Mouse (Mus musculus) limb, embryonic 10.5 days (tissue): ENCODE measurements around the gene Zbtb20. TPM values are rescaled to one million over a fixed set of nuclear protein-coding genes. Genes with fewer than 3 reads are reported as not detected.

Experiments used
- DNase-seq: peaks from one replicate; pipeline ENCODE4 v3.0.0-alpha.2; 2017; ENCODE audit warnings: low spot score
- H3K27ac ChIP-seq: fragments of 300-500 bp; sonication (generic); 2 replicates; pipeline ENCODE4 v1.5.1; 2016; ENCODE audit warnings: mild to moderate bottlenecking
- H3K27me3 ChIP-seq: fragments of 300-500 bp; sonication (generic); 2 replicates; pipeline ENCODE4 v1.6.1; 2016; ENCODE audit warnings: low read depth, mild to moderate bottlenecking; ENCODE audit not compliant: poor library complexity, severe bottlenecking
- H3K36me3 ChIP-seq: fragments of 300-500 bp; sonication (generic); 2 replicates; pipeline ENCODE4 v1.6.1; 2016; ENCODE audit warnings: mild to moderate bottlenecking, moderate library complexity
- H3K4me1 ChIP-seq: fragments of 300-500 bp; sonication (generic); 2 replicates; pipeline ENCODE4 v1.6.1; 2016
- H3K4me3 ChIP-seq: fragments of 300-500 bp; sonication (generic); 2 replicates; pipeline ENCODE4 v1.5.1; 2016; ENCODE audit warnings: mild to moderate bottlenecking, moderate library complexity
- H3K9me3 ChIP-seq: fragments of 300-500 bp; sonication (generic); replicated peaks from 2 replicates; pipeline ENCODE4 v1.6.1; 2016; ENCODE audit warnings: mild to moderate bottlenecking
- WGBS: fragments of 180-500 bp; shearing (Covaris S2); methylation state at CpG from one replicate; pipeline ENCODE4 v1.1.7; 2016; 5-methylcytosine and 5-hydroxymethylcytosine counted together
- polyA plus RNA-seq: library from polyadenylated mRNA; unstranded; fragments of >200 nt; fragmentation: Nextera tagmentation; extraction: Ambion mirVana; gene quantifications from 2 replicates; pipeline ENCODE4 v1.2.1, GENCODE M21; 2016

The Zbtb20 gene
- polyA plus RNA-seq, 1 experiment from 2014 or later, result 11.7 TPM

- no peaks in the 10 kb centered on the region for H3K27me3 ChIP-seq
- H3K4me1 ChIP-seq, result peaks cover 38% of the 10 kb centered on the region
- H3K4me3 ChIP-seq, result no peak overlapping the region
- no peak overlapping the region for H3K27ac ChIP-seq
- no peaks in the 10 kb centered on the region for H3K36me3 ChIP-seq
- DNase-seq, result no peak
- no peaks in the 10 kb centered on the region for H3K9me3 ChIP-seq
- 57% methylated on average over 6 of the region's 6 CpGs for whole genome bisulfite sequencing
These were observed 741.7 kb downstream of the Zbtb20 start for GRCm38 (mm10) chr16:43617346-43617745.

GRCm38 (mm10) chr16:43618286-43618685 lies 742.6 kb downstream of the Zbtb20 start:
- peaks cover 43% of the 10 kb centered on the region for H3K4me1 ChIP-seq
- WGBS, result 92% methylated on average over 23 of the region's 23 CpGs
- no peak for DNase-seq

GRCm38 (mm10) chr16:43619277-43619676 lies 743.6 kb downstream of the Zbtb20 start:
- 47% methylated on average over 6 of the region's 6 CpGs for WGBS
- no peaks in the 10 kb centered on the region for H3K36me3 ChIP-seq
- DNase-seq, result no peak
- H3K9me3 ChIP-seq, result no peaks in the 10 kb centered on the region
- H3K4me3 ChIP-seq, result no peak overlapping the region
- H3K27me3 ChIP-seq, result no peaks in the 10 kb centered on the region
- H3K4me1 ChIP-seq, result peaks cover 43% of the 10 kb centered on the region
- no peak overlapping the region for H3K27ac ChIP-seq

More at GRCm38 (mm10) chr16:43618286-43618685, 742.6 kb downstream of the Zbtb20 start:
- H3K4me3 ChIP-seq, result no peak overlapping the region
- no peaks in the 10 kb centered on the region for H3K9me3 ChIP-seq
- H3K27ac ChIP-seq, result 0 out of 2 replicates have a peak overlapping the region, but pooled peaks have one; percentile 42
- H3K27me3 ChIP-seq, result no peaks in the 10 kb centered on the region
- no peaks in the 10 kb centered on the region for H3K36me3 ChIP-seq

- no peak for DNase-seq
- no peak overlapping the region for H3K4me3 ChIP-seq
- H3K27ac ChIP-seq, result no peak overlapping the region
- no peaks in the 10 kb centered on the region for H3K9me3 ChIP-seq
- 34% methylated on average over 2 of the region's 2 CpGs for WGBS
- no peaks in the 10 kb centered on the region for H3K36me3 ChIP-seq
- peaks cover 37% of the 10 kb centered on the region for H3K4me1 ChIP-seq
- no peaks in the 10 kb centered on the region for H3K27me3 ChIP-seq
These were observed 744.7 kb downstream of the Zbtb20 start for GRCm38 (mm10) chr16:43620359-43620758.

- no peaks in the 10 kb centered on the region for H3K9me3 ChIP-seq
- peaks cover 13% of the 10 kb centered on the region; the same call in 1 of the 2 replicates for H3K4me1 ChIP-seq
- H3K27me3 ChIP-seq, result no peaks in the 10 kb centered on the region
- DNase-seq, result no peak
- no peak overlapping the region for H3K27ac ChIP-seq
- WGBS, result 78% methylated on average over 5 of the region's 5 CpGs
- H3K36me3 ChIP-seq, result no peaks in the 10 kb centered on the region
- H3K4me3 ChIP-seq, result no peak overlapping the region
These were observed 747.8 kb downstream of the Zbtb20 start for GRCm38 (mm10) chr16:43623315-43624000.

GRCm38 (mm10) chr16:43624876-43625275 lies 749.2 kb downstream of the Zbtb20 start:
- Histone ChIP-seq H3K9me3 (no peaks in the 10 kb centered on the region), H3K4me3 (no peak overlapping the region), H3K27ac (no peak overlapping the region), H3K4me1 (peaks cover 9% of the 10 kb centered on the region; the same call in 1 of the 2 replicates), H3K36me3 (no peaks in the 10 kb centered on the region), H3K27me3 (no peaks in the 10 kb centered on the region)
- no peak for DNase-seq
- 74% methylated on average over 4 of the region's 4 CpGs for WGBS

- Histone ChIP-seq H3K9me3 (no peaks in the 10 kb centered on the region), H3K4me3 (no peak overlapping the region), H3K27ac (no peak overlapping the region), H3K4me1 (peaks cover 9% of the 10 kb centered on the region; the same call in 1 of the 2 replicates), H3K27me3 (no peaks in the 10 kb centered on the region), H3K36me3 (no peaks in the 10 kb centered on the region)
- WGBS, result 88% methylated on average over 2 of the region's 2 CpGs
- DNase-seq, result no peak
These were observed 749.6 kb downstream of the Zbtb20 start for GRCm38 (mm10) chr16:43625289-43625688.

GRCm38 (mm10) chr16:43625956-43626355 lies 750.3 kb downstream of the Zbtb20 start:
- no peaks in the 10 kb centered on the region for H3K27me3 ChIP-seq
- no peak overlapping the region for H3K27ac ChIP-seq
- H3K9me3 ChIP-seq, result no peaks in the 10 kb centered on the region
- WGBS, result 92% methylated on average over 5 of the region's 5 CpGs
- no peak overlapping the region for H3K4me3 ChIP-seq
- no peaks in the 10 kb centered on the region for H3K36me3 ChIP-seq
- DNase-seq, result no peak
- peaks cover 9% of the 10 kb centered on the region; the same call in 1 of the 2 replicates for H3K4me1 ChIP-seq

- Histone ChIP-seq H3K36me3 (no peaks in the 10 kb centered on the region), H3K4me3 (no peak overlapping the region), H3K9me3 (no peaks in the 10 kb centered on the region), H3K4me1 (peaks cover 4% of the 10 kb centered on the region; the same call in 1 of the 2 replicates), H3K27me3 (no peaks in the 10 kb centered on the region), H3K27ac (no peak overlapping the region)
- 89% methylated on average over 5 of the region's 5 CpGs for WGBS
- DNase-seq, result no peak
These were observed 753.0 kb downstream of the Zbtb20 start for GRCm38 (mm10) chr16:43628662-43629061.

GRCm38 (mm10) chr16:43631758-43632157 lies 756.1 kb downstream of the Zbtb20 start:
- Histone ChIP-seq H3K36me3 (no peaks in the 10 kb centered on the region), H3K27ac (no peak overlapping the region), H3K4me3 (no peak overlapping the region), H3K4me1 (no peaks in the 10 kb centered on the region), H3K9me3 (no peaks in the 10 kb centered on the region), H3K27me3 (no peaks in the 10 kb centered on the region)
- DNase-seq, result no peak
- WGBS, result 86% methylated on average over 2 of the region's 2 CpGs

GRCm38 (mm10) chr16:43634037-43634436 lies 758.4 kb downstream of the Zbtb20 start:
- no peak overlapping the region for H3K4me3 ChIP-seq
- no peaks in the 10 kb centered on the region for H3K27me3 ChIP-seq
- DNase-seq, result no peak
- no peak overlapping the region for H3K27ac ChIP-seq
- H3K9me3 ChIP-seq, result no peaks in the 10 kb centered on the region
- H3K4me1 ChIP-seq, result peaks cover 7% of the 10 kb centered on the region
- no peaks in the 10 kb centered on the region for H3K36me3 ChIP-seq
- 67% methylated on average over 7 of the region's 7 CpGs for WGBS

- Histone ChIP-seq H3K4me3 (no peak overlapping the region), H3K4me1 (peaks cover 7% of the 10 kb centered on the region), H3K36me3 (no peaks in the 10 kb centered on the region), H3K27me3 (no peaks in the 10 kb centered on the region), H3K9me3 (no peaks in the 10 kb centered on the region), H3K27ac (no peak overlapping the region)
- DNase-seq, result no peak
- WGBS, result 95% methylated on average over 8 of the region's 8 CpGs
These were observed 761.6 kb downstream of the Zbtb20 start for GRCm38 (mm10) chr16:43637241-43637640.

GRCm38 (mm10) chr16:43638406-43639049 lies 762.8 kb downstream of the Zbtb20 start:
- H3K4me1 ChIP-seq, result peaks cover 7% of the 10 kb centered on the region
- no peaks in the 10 kb centered on the region for H3K36me3 ChIP-seq
- WGBS, result 78% methylated on average over 21 of the region's 21 CpGs
- no peaks in the 10 kb centered on the region for H3K27me3 ChIP-seq
- no peaks in the 10 kb centered on the region for H3K9me3 ChIP-seq
- DNase-seq, result no peak
- 0 out of 2 replicates have a peak overlapping the region, but pooled peaks have one; percentile 30 for H3K27ac ChIP-seq
- no peak overlapping the region for H3K4me3 ChIP-seq
